Mouse (Mus musculus) small intestine, adult 2 months (tissue): ENCODE results near the gene Gm37240. TPM values are rescaled to one million over a fixed set of nuclear protein-coding genes. Genes with fewer than 3 reads are reported as not detected.
"Not testable (repeated sequence)": the region's sequence is repeated elsewhere in the genome, so short reads cannot be mapped to it uniquely, and the experiment has no call there.

Experiments used
- H3K27ac ChIP-seq: fragments of 200-500 bp; 2 replicates; pipeline ENCODE4 v1.5.1; 2012; ENCODE audit warnings: low read depth, low read length, control low read depth, inconsistent platforms; ENCODE audit not compliant: insufficient read depth
- H3K27me3 ChIP-seq: fragments of 200-500 bp; 2 replicates; pipeline ENCODE4 v1.6.1; 2012; ENCODE audit warnings: mild to moderate bottlenecking, moderate library complexity, low read length, inconsistent platforms; ENCODE audit not compliant: control insufficient read depth, insufficient read depth
- H3K36me3 ChIP-seq: fragments of 200-500 bp; 2 replicates; pipeline ENCODE4 v1.6.1; 2012; ENCODE audit warnings: mild to moderate bottlenecking, low read length, control low read depth, inconsistent platforms; ENCODE audit not compliant: control insufficient read depth, insufficient read depth
- H3K4me1 ChIP-seq: fragments of 200-500 bp; 2 replicates; pipeline ENCODE4 v1.6.1; 2012; ENCODE audit warnings: low read length, inconsistent platforms, mixed read lengths; ENCODE audit not compliant: control insufficient read depth, insufficient read depth, insufficient read length
- H3K4me3 ChIP-seq: fragments of 200-500 bp; 2 replicates; pipeline ENCODE4 v1.5.1; 2012; ENCODE audit warnings: low read depth, mild to moderate bottlenecking, control low read depth, inconsistent platforms, low read length, moderate library complexity
- CTCF ChIP-seq: fragments of 200-500 bp; IDR thresholded peaks from 2 replicates; pipeline ENCODE4 v1.5.1; 2012; ENCODE audit warnings: low read depth, mild to moderate bottlenecking, control low read depth, inconsistent platforms, low read length, moderate library complexity, mixed read lengths; ENCODE audit not compliant: insufficient replicate concordance, insufficient read length; ENCODE audit errors: extremely low read depth
- POLR2A ChIP-seq: fragments of 200-500 bp; IDR thresholded peaks from 2 replicates; pipeline ENCODE4 v1.6.1; 2012; ENCODE audit warnings: low read depth, mild to moderate bottlenecking, control low read depth, inconsistent platforms, low read length, moderate library complexity
- WGBS: fragments of 180-500 bp; shearing (Covaris S2); methylation state at CpG from one replicate; pipeline ENCODE4 v1.1.7; 2018; 5-methylcytosine and 5-hydroxymethylcytosine counted together
- polyA plus RNA-seq: library from polyadenylated mRNA; depleted of rRNA; stranded (reverse); fragments of >200 nt; gene quantifications from 2 replicates; pipeline ENCODE4 v1.2.3, GENCODE M21; 2012

Gm37240 gene
- polyA plus RNA-seq, 1 experiment, result 58.2 TPM

GRCm38 (mm10) chr3:85573864-85574830 lies 313.2 kb downstream of the Gm37240 start, which contains the start of gene Gatb:
Gatb (plus strand) TSS chr3:85574119.
- H3K4me1 ChIP-seq, result no peaks in the 10 kb centered on the region; the same call in 1 of the 2 replicates
- 1% methylated on average over 41 of the region's 41 CpGs for WGBS
- peak within 1 kb of the TSS; percentile 86 for H3K4me3 ChIP-seq
- no peaks in the 10 kb centered on the region for H3K27me3 ChIP-seq
- H3K27ac ChIP-seq, result no peak within 1 kb of the TSS
- H3K36me3 ChIP-seq, result 0 out of 2 replicates have a peak, but pooled peaks cover 1% of the 10 kb centered on the region
- TF ChIP-seq CTCF, result peak; percentile 76; the same call in 1 of the 2 replicates
- TF ChIP-seq POLR2A, result peak; percentile 70; the same call in 1 of the 2 replicates

GRCm38 (mm10) chr3:85573216-85573863 lies 314.0 kb downstream of the Gm37240 start:
- Histone ChIP-seq H3K27me3 (no peaks in the 10 kb centered on the region), H3K36me3 (0 out of 2 replicates have a peak, but pooled peaks cover 1% of the 10 kb centered on the region), H3K4me1 (no peaks in the 10 kb centered on the region; the same call in 1 of the 2 replicates), H3K4me3 (peak overlapping the region; percentile 15; the same call in 1 of the 2 replicates), H3K27ac (no peak overlapping the region)
- TF ChIP-seq CTCF, result no peak
- TF ChIP-seq POLR2A, result no peak
- 17% methylated on average over 6 of the region's 6 CpGs for WGBS

- not testable (repeated sequence) for H3K36me3 ChIP-seq, H3K27ac ChIP-seq, H3K27me3 ChIP-seq, H3K4me1 ChIP-seq, H3K4me3 ChIP-seq
- WGBS, result 95% methylated on average over 8 of the region's 8 CpGs
These were observed 314.8 kb downstream of the Gm37240 start for GRCm38 (mm10) chr3:85572502-85572901.

GRCm38 (mm10) chr3:85571276-85571675 lies 316.0 kb downstream of the Gm37240 start:
- 55% methylated on average over 2 of the region's 2 CpGs for WGBS
- TF ChIP-seq POLR2A (no peak), CTCF (no peak)
- Histone ChIP-seq H3K27me3 (no peaks in the 10 kb centered on the region), H3K36me3 (no peaks in the 10 kb centered on the region), H3K4me1 (no peaks in the 10 kb centered on the region; the same call in 1 of the 2 replicates), H3K27ac (no peak overlapping the region), H3K4me3 (no peak overlapping the region)

GRCm38 (mm10) chr3:85564603-85565002 lies 322.7 kb downstream of the Gm37240 start:
- TF ChIP-seq POLR2A, result no peak
- no peak for TF ChIP-seq CTCF
- no peaks in the 10 kb centered on the region for H3K4me1 ChIP-seq
- WGBS, result 34% methylated on average over 2 of the region's 2 CpGs
- no peaks in the 10 kb centered on the region for H3K36me3 ChIP-seq
- no peaks in the 10 kb centered on the region for H3K27me3 ChIP-seq
- H3K4me3 ChIP-seq, result no peak overlapping the region
- H3K27ac ChIP-seq, result no peak overlapping the region

- Histone ChIP-seq H3K4me3 (no peak overlapping the region), H3K27ac (no peak overlapping the region), H3K36me3 (no peaks in the 10 kb centered on the region), H3K27me3 (no peaks in the 10 kb centered on the region; the same call in 1 of the 2 replicates), H3K4me1 (no peaks in the 10 kb centered on the region)
- TF ChIP-seq CTCF (no peak), POLR2A (no peak)
- 79% methylated on average over 6 of the region's 6 CpGs for WGBS
These were observed 333.5 kb downstream of the Gm37240 start for GRCm38 (mm10) chr3:85553731-85554277.
